Mouse (Mus musculus) ES-E14 (cell line): ENCODE results near the gene Mpp1.

Source experiments
- CHD2 ChIP-seq: IDR thresholded peaks from 2 replicates; pipeline ENCODE4 v1.6.1; 2014; ENCODE audit warnings: mild to moderate bottlenecking, low read depth, low read length, inconsistent platforms
- ZC3H11A ChIP-seq: IDR thresholded peaks from 2 replicates; pipeline ENCODE4 v1.6.1; 2012; ENCODE audit warnings: low read depth, mild to moderate bottlenecking, inconsistent platforms, low read length, borderline replicate concordance
- ZNF384 ChIP-seq: IDR thresholded peaks from 2 replicates; pipeline ENCODE4 v1.6.1; 2012; ENCODE audit warnings: low read depth, low read length, inconsistent platforms

- TF ChIP-seq ZNF384 (no peak), CHD2 (no peak), ZC3H11A (no peak)
Observed at GRCm38 (mm10) chrX:75138182-75138581, 7.4 kb upstream of the Mpp1 start.
